Mouse (Mus musculus): ENCODE data around the gene Tmem52b.
"Not testable (repeated sequence)": the region's sequence is repeated elsewhere in the genome, so short reads cannot be mapped to it uniquely, and the experiment has no call there.

Tmem52b gene

DNA sequence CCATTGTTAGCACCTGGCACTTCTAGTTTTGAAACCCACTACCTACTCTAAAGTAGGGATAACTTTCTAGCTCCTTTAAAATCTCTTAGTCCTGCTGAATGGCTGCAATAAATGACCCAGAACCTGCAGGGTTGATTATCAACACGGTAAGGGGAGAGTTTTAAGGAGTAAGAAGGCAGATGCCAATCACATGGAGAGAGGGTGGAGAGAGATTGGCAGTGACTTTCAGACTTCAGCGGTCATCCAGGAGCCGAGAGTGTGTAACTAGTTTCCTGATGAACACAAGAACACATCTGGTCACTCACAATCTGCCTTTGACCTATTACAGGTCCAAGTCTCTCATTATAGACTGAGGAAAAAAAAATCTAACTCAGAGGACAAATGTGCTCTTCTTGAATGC lies at the start of gene Tmem52b:
TSS of gene Tmem52b (plus strand) at position 189 of the 400 bp plus-strand sequence.
- DNase-seq (ENCODE audit: low read depth, low spot score): no peak

DNA sequence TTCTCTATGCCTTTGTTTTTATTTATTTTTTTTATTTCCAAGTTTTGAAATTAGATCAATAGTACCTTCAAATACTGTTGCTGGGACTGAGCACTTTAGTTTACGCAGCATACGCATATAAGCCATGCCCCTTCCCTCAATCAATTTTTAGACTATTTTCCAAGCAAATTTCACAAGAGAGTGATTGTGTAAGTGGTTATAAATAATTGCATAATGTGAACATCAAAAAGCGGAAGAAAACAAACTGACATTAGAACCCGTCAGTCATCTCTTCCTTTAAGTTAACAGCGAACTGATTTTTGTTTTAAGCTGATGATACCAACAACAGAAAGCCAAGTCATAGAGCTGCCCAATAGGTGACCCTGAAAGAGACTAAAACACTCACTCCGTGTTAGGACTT lies 41.0 kb upstream of the Tmem52b start:
- DNase-seq (ENCODE audit: low read depth, low spot score): no peak

DNA sequence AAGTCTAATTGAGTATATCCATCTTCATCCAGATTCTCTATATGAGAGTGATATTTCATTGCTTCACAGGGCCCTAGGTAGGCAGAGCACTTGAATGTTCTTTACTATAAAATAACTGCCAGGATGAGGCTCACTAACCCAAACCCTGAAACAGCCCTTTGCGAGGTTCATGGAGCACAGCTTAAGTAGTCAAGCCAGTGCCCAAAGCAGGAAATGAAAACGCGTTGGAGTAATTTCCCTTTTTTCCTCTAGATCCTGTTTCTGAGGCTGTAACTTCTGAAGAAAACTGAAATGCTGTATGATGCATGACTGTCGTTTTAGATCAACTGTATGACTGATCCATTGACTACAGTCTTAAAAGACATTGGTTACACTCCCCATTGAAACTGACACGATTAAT lies 39.7 kb upstream of the Tmem52b start:
- no peak for DNase-seq (ENCODE audit: low read depth, low spot score)

DNA sequence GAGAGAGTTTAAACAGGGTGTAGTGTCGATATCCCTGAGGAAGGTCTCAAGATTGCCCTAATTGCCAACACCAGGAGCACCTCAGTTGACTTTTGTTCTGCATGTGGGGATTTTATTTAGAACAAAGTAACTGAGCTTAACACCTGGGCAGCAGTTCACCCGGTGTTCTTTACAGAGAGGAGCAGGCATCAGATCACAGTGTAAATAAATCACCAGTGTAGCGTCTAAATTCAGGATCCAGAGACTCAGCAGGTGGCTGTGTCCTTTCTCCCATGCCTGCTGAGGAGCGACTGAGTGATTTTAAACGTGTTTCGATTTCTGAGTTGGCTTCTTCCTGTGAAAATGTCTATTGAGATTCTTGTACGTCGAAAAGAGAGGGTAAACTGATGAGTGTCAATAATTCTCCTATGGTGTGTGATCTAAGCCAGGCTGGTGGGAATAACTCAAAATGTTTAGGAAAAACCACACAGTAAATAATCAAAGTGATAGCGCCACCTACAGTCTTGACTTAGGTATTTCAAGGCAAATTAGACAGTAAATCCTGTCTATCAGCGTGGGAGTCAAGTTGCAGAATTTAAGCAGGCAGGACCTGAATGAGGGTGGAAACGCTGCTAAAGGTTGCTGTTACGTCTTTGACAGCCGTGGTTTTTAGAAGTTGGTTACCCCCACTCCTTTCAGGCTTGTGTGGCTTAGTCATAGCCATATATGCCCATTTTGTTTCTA lies 35.8 kb upstream of the Tmem52b start:
- DNase-seq (ENCODE audit: low read depth, low spot score): no peak

DNA sequence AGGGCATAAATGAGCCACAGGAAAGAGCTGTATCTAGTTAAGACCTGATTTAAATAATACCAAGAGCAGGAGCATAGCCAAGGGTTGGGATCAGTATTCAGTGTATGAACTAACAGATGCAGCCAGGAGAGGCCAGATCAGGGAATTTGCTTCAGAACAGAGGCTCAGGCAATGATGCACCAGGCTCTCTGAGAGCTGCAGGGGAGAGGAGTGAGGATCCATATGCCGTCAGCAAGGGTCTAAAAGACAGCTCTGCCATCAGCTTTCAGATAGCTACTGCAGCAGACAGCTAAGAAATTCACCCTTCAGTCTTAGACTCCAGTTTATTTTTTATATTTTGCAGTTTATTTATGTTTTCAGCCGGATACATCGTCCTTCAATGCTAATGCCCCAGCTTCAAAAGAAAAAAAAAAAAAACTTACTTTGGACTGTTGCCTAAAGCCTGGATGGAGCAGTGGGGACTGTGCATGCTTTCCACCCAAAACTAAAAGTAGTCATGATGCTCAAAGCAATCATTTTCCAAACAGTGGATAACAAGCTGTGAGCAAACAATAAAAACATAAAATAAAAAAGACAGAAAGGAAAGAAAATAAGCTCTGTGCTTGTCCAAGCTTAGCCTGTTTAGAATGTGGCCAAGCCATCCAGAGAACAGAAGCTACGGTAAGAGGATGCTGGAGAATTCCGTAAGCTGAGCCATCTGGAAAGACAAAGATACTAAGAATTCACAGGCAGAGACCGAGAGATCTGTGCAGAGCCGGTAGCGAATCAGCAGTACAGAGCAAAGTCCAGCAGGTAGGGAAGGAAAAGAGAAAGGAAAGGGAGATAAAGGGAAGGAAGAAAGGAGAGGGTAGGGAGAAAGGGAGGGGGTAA lies 32.0 kb upstream of the Tmem52b start:
- DNase-seq (ENCODE audit: low read depth, low spot score): no peak

DNA sequence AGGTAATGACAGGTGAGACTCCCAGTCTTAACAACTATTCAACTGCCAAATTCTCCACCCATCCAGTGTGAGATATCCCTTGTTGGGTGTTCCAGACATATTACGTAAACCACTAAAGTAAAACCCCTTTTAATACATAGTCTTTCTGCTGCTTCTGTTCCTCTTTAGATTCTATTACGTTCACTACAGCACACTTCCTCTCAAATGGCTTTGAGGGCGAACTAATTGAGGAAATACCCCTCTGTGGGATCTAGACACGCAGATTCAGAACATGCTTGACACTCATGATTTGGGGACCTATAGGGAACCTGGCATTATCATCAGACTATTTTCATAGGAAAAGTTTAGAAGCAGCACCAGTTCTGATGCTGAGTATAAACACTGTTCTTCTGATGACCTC lies 17.4 kb upstream of the Tmem52b start:
- DNase-seq (ENCODE audit: low read depth, low spot score): no peak

DNA sequence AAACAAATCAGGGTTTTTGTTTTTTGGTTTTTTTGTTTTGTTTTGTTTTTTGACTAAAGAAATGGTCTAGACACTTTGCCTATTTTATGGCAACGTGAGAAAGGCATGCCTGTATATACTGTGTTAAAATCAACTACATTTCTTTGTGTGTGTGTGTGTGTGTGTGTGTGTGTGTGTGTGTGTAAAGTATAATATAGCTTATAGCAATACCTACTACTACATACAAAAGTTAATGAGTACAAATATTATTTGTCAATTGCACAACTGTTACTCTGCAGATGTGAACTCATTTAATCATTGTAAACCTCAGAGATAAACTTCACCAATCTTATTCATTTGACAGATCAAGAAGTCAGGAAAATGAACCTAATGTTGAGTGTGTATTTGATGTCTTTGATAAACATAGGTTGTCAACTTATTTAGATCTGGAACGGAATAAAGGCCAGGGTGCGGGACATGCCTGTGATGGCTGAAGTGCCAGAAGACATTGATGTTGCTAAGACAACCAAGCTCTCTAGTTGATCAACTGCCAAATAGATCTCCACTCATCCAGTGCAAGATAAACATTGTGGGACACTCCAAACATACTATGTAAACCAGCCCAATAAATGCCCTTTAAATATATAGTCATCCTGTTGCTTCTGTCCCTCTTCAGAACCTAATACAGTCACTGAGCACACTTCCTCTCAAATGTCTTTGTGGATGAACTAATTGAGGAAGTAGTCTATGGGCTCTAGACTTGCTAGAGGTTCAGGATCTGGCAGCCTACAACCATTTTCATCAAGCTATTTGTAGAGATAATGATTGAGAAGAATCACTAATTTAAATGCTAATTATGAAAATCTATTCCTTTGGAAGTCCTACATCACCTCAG lies 14.8 kb upstream of the Tmem52b start:
- DNase-seq (ENCODE audit: low read depth, low spot score): no peak

DNA sequence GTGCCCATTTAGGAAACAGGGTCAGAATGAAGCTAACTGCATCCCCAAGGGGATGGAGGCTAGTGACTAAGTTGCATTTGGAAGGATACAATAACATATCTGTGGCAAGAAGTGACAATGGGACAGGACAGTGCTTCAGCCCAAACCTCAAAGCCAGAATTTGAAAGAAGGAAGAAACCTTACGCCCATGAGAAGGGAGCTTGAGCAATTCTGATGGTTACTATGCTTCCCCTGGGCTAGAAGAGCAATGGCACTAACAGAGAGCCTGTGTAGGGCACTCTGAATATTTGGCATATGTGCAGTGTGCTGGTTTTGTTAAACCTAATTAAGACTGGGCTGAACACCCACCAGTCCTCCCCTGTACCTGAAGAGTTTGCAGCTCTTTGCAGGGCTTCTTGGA lies 12.8 kb upstream of the Tmem52b start:
- DNase-seq (ENCODE audit: low read depth, low spot score): not testable (repeated sequence)

DNA sequence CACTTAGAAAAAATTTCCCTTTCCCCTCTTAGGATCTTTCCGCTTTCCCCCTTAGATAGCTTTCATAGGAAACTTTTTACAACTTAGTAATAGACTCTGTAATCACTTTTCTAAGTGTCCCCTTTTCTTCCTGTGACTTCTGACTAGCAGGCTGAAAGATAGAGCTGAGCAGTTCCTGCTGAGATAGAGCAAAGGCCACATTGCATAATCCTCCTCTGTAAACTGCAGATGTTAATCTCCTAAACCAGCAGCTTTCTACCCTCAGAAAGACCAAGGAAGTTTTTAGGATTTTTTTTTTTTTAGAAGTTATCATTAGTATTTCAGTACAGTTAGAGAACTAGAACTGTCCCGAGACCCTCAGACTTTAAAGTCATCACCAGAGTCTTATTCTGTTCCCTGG lies 8.9 kb upstream of the Tmem52b start:
- no peak for DNase-seq (ENCODE audit: low read depth, low spot score)

DNA sequence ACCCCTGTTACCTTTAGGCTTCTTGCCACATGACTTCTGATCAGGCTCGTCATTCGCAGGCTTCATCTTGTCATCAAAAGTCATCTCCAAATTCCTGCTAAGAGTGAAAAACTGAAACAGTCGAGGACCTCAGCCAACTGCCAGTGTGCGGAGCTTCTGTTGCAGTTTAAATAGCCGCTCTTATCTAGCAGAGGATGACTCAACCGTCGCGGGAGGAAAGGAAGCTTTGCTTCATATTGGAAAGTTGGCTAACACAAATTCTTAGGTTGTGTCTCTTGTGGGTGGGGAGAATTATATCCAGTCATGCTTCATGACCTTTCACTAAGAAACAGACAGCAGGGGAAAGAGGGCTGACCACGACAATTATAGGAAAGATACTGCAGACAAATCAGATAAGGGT lies 5.3 kb upstream of the Tmem52b start, which contains the start of gene Olr1:
TSS of gene Olr1 (minus strand) at position 142 of the 400 bp plus-strand sequence.
- no peak for DNase-seq (ENCODE audit: low read depth, low spot score)

DNA sequence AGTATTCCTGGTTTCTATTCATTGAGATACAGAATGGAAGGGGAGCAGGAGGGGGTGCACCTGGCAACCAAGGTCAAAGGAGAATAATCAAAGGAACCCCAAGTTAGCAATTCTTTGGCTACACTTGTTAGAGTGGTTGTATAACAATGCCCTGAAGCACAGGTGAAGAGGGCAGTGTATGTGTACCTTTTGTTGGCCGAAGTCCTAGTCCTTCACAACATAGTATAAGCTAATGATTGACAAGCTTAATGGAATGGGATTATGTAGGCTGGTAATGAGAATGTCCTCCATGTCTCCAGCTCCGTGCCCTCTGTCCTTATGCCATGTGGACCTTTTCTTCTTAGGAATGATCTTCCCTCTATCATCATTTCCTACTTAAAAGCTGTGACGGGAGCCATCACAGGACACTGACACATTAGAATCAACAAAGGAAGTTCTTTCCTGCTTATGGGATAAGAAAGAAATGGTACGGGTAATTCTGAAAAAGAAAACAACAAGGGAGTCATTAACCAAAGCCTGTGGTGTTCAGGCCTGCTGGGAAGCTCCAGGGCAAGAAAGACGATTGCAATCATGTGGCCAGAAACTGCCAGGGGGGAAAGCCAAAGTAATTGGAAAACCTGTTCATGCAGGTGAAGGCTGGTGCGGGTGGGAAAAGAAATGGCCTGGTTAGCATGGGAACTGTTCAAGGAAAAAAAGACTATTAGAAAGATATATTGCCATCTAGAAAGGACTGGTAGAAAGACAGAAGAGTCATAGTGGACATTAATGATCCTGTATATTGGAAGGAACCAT lies 2.0 kb upstream of the Tmem52b start:
- DNase-seq (ENCODE audit: low read depth, low spot score): no peak

DNA sequence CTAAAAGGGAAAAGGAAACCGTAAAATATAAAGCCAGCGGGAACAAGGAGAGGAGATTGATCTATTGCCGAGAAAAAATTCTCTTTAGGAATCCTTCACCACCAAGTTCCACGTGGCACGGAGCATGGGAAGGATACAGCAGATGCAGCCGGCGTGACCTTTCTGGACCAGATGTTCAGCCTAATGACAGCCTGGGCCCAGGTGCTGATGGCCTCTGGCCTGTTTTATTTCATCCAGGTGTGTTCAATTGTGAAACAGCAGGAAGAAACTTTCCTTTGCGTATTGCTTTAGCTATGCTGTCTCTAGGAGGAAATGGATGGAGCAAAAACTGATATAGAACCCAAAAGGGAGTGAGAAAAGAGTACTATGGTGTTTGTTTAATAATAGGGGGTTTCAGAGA lies 513 bp downstream of the Tmem52b start:
- no peak for DNase-seq (ENCODE audit: low read depth, low spot score)

DNA sequence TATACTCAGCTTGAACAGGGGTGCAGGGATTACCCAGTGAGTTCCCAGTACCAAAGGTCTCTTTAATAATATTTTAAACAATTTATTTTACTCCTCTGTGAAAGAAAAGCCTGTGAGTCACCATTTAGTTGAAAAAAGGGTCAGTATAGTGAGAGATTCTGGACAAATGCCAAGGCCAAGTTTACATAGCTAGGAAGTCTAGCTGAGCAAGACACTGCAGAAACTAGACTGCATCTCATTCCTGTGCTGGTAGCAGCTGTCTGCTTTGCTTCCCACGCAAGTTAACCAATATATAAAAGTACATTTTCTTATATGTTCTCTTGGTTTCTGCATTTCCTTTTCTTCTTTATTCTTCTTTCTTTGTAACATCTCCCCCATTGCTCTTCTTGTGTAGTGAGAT lies 1.1 kb downstream of the Tmem52b start:
- DNase-seq (ENCODE audit: low read depth, low spot score): no peak

DNA sequence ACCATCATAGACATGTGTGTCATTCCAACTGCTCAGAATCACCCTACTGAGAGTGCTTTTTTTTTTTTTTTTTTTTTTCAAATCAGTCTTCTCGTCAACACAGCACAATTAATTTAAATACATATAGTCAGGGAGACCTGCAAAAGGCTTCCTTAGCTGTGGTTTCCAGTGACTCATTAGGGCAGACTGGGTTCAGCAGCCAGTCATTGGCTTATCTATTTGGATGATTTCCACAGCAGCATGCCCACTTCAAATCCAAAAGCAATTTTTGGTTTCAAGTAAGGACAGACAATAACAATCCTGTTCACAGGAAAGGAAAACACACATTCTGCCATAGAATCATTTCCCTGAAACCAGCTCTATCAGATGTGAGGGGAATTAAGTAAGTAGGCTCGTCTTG lies 2.0 kb downstream of the Tmem52b start:
- no peak for DNase-seq (ENCODE audit: low read depth, low spot score)

DNA sequence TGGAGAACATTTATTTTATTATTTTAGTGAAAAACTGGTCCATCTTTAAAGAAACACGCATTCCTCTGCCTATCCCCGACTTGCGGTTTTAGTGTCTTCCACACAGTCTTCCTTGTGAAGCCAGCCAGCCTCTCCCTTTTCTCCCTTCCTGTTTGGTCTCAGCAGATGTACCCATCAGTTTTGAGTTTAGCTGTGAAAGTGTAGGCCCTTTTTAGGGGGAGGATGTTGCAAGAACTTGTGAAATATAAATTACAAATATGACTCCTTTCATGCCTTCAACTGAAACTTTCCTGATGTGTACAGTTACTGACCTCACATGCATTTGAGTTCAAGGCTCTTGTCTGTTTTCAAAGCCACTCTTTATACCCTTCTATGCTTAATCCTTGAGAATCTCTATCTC lies 2.7 kb downstream of the Tmem52b start:
- DNase-seq (ENCODE audit: low read depth, low spot score): no peak

DNA sequence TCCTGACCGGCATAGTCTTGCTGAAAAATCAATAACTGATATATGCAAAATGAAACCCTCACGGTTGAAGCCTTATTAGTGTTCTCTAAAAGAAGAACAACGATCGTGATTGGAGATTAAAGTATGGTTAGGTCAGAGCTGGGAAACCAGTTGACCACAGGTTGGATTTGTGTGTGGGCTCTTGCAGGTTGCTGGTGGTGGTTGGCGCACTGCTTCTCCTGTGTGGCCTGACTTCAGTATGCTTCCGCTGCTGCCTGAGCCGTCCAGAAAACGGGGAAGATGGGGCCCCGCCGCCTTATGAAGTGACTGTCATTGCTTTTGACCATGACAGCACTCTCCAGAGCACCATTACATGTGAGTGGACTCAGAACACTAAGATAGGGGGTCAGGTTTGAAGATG lies 4.0 kb downstream of the Tmem52b start:
- no peak for DNase-seq (ENCODE audit: low read depth, low spot score)

DNA sequence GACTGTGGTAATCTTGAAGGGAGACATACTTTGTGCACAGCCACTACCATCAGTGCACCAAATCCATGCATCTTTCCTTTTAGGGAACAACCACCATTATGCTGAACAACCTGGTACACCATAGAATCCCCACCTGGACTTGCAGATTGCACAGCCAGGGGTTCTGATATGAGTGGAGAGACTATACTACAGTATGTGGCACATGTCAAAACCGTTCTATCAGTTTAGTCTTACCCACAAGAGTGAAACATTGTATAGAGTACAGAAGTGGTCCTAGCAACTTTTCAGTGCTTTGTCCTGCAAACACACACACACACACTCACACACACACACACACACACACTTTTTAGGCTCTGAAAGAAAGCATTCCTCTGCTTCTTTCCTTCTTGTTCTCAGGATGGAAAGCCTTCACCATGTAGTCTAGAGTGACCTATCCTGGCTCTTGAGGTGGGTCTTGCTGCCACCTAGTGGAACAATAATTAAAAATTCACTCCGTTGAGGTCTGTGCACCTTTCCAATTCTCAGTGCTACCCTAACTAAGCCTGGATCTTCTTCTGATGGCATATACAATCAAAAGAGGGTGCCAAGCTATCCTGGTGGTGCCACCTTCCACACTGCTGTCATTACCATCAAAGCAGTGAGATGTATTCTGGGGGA lies 5.5 kb downstream of the Tmem52b start:
- no peak for DNase-seq (ENCODE audit: low read depth, low spot score)

DNA sequence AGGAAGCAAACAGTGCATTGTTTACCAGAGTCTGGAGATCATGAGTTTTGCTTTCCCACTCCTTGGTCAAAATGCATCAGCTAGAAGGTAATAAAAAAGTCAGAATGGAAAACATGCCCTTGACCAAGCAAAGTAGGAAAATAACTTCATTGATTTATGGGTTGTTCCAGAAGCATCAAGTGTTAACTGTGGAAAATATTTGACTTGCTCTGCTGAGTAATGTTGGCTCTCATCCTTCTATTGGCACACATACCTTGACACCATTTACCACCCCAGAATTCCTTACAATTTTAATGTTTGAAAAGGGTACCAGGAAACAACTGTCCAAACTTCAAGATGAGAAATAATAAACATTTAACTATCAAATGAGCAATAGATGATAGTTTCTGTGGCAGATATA lies 13.7 kb downstream of the Tmem52b start:
- no peak for DNase-seq (ENCODE audit: low read depth, low spot score)

DNA sequence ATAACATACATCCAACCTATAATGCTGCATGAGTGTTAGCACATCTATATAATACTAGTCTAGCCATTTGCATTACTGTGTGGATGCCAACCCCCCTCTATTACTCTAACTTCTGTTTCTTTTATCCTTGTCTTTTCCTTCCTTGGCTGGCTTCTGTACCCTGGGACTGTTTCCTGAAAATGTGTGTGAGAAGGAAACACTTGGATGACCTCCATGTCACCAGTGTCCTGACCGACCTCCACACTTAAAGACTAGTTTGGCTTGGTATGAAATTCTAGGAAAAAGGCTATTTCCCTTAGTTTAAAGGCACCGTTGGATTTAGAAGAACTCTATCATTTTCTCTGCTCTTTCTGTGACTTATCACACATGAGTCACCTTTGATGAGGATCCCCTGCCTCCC lies 15.1 kb downstream of the Tmem52b start:
- DNase-seq (ENCODE audit: low read depth, low spot score): no peak

DNA sequence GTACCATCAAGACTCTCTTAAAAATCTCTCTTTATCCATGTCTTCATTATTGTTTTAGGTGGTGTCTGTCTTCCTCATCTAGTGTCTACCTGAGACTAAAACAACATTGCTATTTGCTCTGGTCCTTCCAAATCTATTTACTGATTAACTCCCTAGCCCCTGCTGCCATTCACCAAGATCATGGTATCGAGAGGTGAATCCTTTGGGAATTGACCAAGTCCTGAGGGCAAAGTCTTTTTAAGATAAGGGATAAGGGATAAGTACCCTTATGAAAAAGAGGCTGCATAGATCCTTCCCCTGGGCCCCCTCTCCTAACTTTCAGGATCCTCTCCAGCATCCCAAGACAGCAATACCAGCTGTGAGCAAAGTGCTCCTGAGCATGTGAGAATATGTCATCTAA lies 17.2 kb downstream of the Tmem52b start:
- no peak for DNase-seq (ENCODE audit: low read depth, low spot score)

DNA sequence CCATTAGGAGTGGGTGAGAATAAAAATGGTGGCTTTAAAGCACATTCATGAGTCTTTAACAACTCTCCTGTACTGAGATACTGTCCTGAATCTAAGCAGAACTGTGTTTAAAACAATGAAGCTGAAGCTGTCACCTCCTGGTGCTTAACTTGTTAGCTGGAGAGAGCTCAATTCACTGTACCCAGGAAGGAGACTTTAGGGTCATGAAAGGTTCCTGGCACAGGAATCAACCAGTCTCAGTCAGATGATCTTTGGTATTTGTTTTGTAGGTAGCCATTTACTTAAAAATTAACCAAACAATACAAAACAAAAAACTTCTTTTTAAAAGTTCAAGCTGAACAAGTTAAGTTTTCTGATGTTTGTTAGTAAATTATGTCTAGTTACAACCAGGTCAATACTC lies 17.9 kb downstream of the Tmem52b start:
- DNase-seq (ENCODE audit: low read depth, low spot score): no peak
